Mouse (Mus musculus): ENCODE data around the gene Arpc5l. TPM values are rescaled to one million over a fixed set of nuclear protein-coding genes. Genes with fewer than 3 reads are reported as not detected.

The Arpc5l gene
- polyA plus RNA-seq, 2 experiments, result 29.8 to 54.1 TPM

DNA sequence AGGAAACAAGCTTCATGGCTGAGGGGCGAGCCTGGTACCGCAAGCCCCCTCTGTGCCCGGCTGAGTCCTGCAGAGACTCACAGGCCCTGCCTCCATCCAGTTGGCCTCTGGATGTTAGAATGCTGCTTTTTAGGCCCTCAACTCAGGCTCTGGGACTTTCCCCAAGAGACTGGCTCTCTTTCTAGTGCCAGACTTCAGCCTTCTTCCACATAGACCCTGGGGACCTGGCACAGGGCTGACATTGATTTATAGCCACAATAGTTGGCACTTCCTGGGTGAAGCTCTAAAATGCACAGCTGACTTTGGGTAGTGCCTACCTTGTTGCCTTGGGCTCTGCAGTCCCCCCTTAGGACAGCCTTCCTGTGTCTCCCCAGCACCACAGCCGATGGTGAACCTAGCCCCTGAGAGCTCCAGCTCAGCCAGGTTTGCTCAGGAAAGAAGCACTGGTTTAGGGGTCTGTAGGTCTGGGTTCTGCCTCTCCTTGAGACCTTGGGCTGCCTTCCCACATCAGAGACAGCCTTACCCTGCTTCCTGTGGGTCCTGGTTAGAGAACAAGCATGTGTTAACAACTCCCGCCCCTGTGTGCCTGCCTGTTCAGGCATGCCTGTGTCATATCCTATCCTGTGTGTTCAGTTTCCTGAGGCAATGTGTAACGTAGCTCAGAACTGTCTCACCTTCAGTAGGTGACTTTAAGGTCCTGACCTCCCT is 17.2 kb upstream of the Arpc5l start:
- DNase-seq (ENCODE audit: low read depth in 3 of 3, low spot score in 3 of 3), result no peak
- ATAC-seq (ENCODE audit: insufficient read depth), result no peak
- H3K27me3 ChIP-seq (ENCODE audit: control insufficient read depth, insufficient read depth, low read length), result no peaks in the 10 kb centered on the region
- H3K27ac ChIP-seq, result no peak overlapping the region
- no peaks in the 10 kb centered on the region for H3K36me3 ChIP-seq (replicated peaks; ENCODE audit: control insufficient read depth, insufficient read depth, low read depth)
- no peak overlapping the region for H3K4me3 ChIP-seq (ENCODE audit: insufficient read depth in 1 of 2, low read depth in 2 of 2, low read length in 2 of 2)
- H3K4me1 ChIP-seq (replicated peaks; ENCODE audit: control insufficient read depth in 2 of 2, insufficient read depth in 2 of 2, low read length in 1 of 2), result peaks cover 13 to 22% of the 10 kb centered on the region in 2 experiments
- no peak overlapping the region; the same call in 1 of the 2 replicates for H3K9ac ChIP-seq (replicated peaks)
- 80% methylated on average over 6 of the region's 6 CpGs for WGBS (ENCODE audit: insufficient replicate concordance)
- TF ChIP-seq CTCF (IDR thresholded peaks at IDR 0.05; ENCODE audit: low read depth) (no peak), EP300 (IDR thresholded peaks at IDR 0.05; ENCODE audit: low read depth) (no peak)
- peaks cover 4% of the 10 kb centered on the region for H3K9me3 ChIP-seq (ENCODE audit: control insufficient read depth, low read length)
- no peak overlapping the region for H3K4me2 ChIP-seq (ENCODE audit: low read depth)

DNA sequence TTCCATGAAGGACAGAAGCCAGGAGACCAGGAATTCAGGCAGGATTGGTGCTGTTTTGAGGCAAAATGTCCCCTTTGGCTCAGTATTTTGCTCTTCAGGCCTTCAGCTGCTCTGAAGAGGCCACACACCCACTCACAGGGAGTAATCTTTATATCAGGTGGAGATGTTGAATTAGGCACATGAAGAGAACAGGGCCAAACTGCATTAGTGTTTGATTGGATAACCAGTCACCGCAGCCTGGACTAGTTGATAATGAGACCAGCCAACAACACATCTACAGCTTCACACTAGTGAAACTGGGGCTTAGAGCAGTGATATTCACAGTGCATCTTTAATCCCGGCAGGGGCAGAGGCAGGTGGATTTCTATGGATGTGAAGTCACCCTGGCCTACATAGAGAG is 16.2 kb upstream of the Arpc5l start:
- ATAC-seq (ENCODE audit: insufficient read depth) (peak; percentile 89), DNase-seq (ENCODE audit: low read depth in 3 of 3, low spot score in 3 of 3) (peak in 2 of 3 experiments; percentile 56 to 58)
- H3K4me1 ChIP-seq (replicated peaks; ENCODE audit: control insufficient read depth in 2 of 2, insufficient read depth in 2 of 2, low read length in 1 of 2), result peaks cover 13 to 22% of the 10 kb centered on the region in 2 experiments
- TF ChIP-seq CTCF (IDR thresholded peaks at IDR 0.05; ENCODE audit: low read depth) (no peak), EP300 (IDR thresholded peaks at IDR 0.05; ENCODE audit: low read depth) (peak; percentile 81)
- H3K27me3 ChIP-seq (ENCODE audit: control insufficient read depth, insufficient read depth, low read length), result no peaks in the 10 kb centered on the region
- no peaks in the 10 kb centered on the region for H3K36me3 ChIP-seq (replicated peaks; ENCODE audit: control insufficient read depth, insufficient read depth, low read depth)
- H3K4me3 ChIP-seq (ENCODE audit: insufficient read depth in 1 of 2, low read depth in 2 of 2, low read length in 2 of 2), result no peak overlapping the region
- WGBS (ENCODE audit: insufficient replicate concordance), result 38% methylated on average over 2 of the region's 2 CpGs
- peak overlapping the region; percentile 58 for H3K27ac ChIP-seq
- 0 out of 2 replicates have a peak overlapping the region, but pooled peaks have one; percentile 24 for H3K9ac ChIP-seq (replicated peaks)
- H3K4me2 ChIP-seq (ENCODE audit: low read depth), result peak overlapping the region; percentile 31
- H3K9me3 ChIP-seq (ENCODE audit: control insufficient read depth, low read length), result no peaks in the 10 kb centered on the region

DNA sequence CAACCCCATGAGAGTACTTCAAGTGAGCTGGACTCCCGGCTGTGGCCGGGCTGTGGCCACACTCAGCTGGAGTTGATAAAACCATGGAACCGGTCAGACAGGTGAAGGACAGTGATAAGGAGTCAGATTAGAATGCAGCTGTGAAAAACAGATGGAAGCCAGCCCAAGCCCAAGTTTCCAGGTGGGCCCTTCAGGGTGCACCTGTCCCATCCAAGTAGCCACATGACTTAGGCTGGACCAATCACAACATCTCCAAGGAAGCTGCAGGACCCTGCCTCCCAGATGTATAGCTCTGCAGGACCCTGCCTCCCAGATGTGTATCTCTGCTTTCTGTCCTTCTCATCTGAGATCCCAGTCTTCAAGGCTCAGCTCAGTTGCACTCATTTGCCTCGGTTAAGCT is 13.1 kb upstream of the Arpc5l start:
- ATAC-seq (ENCODE audit: insufficient read depth) (no peak), DNase-seq (ENCODE audit: low read depth in 3 of 3, low spot score in 3 of 3) (no peak)
- Histone ChIP-seq H3K27me3 (ENCODE audit: control insufficient read depth, insufficient read depth, low read length) (no peaks in the 10 kb centered on the region), H3K9ac (replicated peaks) (no peak overlapping the region), H3K36me3 (replicated peaks; ENCODE audit: control insufficient read depth, insufficient read depth, low read depth) (no peaks in the 10 kb centered on the region), H3K4me1 (replicated peaks; ENCODE audit: control insufficient read depth in 2 of 2, insufficient read depth in 2 of 2, low read length in 1 of 2) (peaks cover 13 to 22% of the 10 kb centered on the region in 2 experiments), H3K4me3 (ENCODE audit: insufficient read depth in 1 of 2, low read depth in 2 of 2, low read length in 2 of 2) (no peak overlapping the region), H3K27ac (no peak overlapping the region), H3K9me3 (ENCODE audit: control insufficient read depth, low read length) (no peaks in the 10 kb centered on the region), H3K4me2 (ENCODE audit: low read depth) (no peak overlapping the region)
- no peak for TF ChIP-seq CTCF (IDR thresholded peaks at IDR 0.05; ENCODE audit: low read depth)
- whole genome bisulfite sequencing (ENCODE audit: insufficient replicate concordance), result 34% methylated on average over 4 of the region's 4 CpGs

DNA sequence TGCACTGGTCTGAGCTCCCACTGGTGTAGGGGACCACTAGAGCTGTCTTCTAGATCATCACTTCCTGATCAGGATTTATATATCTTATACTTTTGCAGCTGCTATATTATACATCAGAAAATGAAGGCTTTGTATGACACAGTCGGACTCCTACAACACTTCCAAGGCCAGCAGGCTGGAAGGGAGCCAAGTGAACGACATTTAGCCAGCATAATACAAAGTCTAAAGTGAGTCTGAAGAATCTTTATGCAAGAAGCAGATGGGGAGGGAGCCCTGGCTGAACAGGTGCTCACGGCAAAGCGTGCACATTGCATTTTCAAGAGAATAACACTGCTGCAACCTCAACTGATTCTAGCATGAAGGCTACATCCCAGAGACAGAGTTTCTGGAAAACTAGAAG is 12.7 kb upstream of the Arpc5l start:
- no peaks in the 10 kb centered on the region for H3K27me3 ChIP-seq (ENCODE audit: control insufficient read depth, insufficient read depth, low read length)
- no peak overlapping the region for H3K27ac ChIP-seq
- no peaks in the 10 kb centered on the region for H3K9me3 ChIP-seq (ENCODE audit: control insufficient read depth, low read length)
- no peak overlapping the region for H3K4me3 ChIP-seq (ENCODE audit: insufficient read depth in 1 of 2, low read depth in 2 of 2, low read length in 2 of 2)
- ATAC-seq (ENCODE audit: insufficient read depth), result no peak
- peaks cover 11 to 25% of the 10 kb centered on the region in 2 experiments for H3K4me1 ChIP-seq (replicated peaks; ENCODE audit: control insufficient read depth in 2 of 2, insufficient read depth in 2 of 2, low read length in 1 of 2)
- H3K4me2 ChIP-seq (ENCODE audit: low read depth), result no peak overlapping the region
- TF ChIP-seq EP300 (IDR thresholded peaks at IDR 0.05; ENCODE audit: low read depth) (no peak), CTCF (IDR thresholded peaks at IDR 0.05; ENCODE audit: low read depth) (no peak)
- WGBS (ENCODE audit: insufficient replicate concordance), result 64% methylated on average over 4 of the region's 4 CpGs
- no peak overlapping the region for H3K9ac ChIP-seq (replicated peaks)
- no peaks in the 10 kb centered on the region for H3K36me3 ChIP-seq (replicated peaks; ENCODE audit: control insufficient read depth, insufficient read depth, low read depth)
- DNase-seq (ENCODE audit: low read depth in 3 of 3, low spot score in 3 of 3), result no peak

DNA sequence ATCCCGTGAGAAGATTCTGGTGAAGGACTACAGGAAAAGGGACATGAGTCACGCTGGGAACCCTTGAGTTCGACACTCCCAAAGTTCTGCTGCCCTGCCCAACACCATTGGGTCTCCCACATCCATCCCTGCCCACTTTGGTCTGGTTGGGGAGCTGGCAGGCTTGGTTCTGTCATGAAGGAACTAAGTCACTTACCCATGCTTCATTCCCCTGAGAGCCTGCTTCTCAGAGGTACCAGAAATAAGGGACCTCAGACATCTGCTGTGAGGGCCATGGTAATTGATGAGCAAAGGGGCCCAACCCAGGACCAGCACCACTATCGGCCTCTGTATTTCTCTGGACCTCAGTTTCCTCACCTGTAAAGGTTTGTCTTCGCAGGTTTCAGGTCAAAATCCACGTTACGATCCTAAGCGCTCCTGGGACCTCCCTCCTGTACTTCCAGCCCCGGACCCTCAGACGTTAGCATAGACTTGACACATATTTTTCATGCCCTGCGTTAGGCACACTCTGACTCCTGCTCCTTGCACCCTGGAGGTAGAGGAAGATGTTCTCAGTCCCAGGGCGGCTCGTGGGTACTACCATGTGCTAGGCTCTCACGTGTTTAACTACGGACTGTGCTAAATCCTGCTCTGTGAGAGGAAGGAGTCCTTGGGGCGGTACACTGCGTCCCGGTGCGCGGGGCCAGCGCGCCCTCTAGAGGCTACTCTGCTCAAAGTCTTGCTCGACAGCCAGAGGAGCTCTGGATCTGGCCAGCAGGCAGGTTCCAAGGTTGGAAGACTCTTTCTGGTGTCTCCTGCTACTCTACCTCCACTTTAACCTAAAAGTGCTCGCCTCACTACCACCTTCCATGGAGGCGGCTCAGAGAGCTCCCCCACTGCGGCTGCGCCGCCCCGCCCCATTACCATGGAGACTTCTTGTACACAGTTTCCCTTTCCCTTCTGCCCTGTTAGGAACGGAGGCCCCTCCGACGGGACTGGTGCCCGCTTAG is 7.5 kb upstream of the Arpc5l start, which contains the start of gene Wdr38:
Gene Wdr38 (plus strand): TSS at position 91 of the 989 bp plus-strand sequence.
- peak within 1 kb of the TSS; percentile 78 for H3K4me2 ChIP-seq (ENCODE audit: low read depth)
- peak within 1 kb of the TSS; percentile 37 for H3K27ac ChIP-seq
- H3K27me3 ChIP-seq (ENCODE audit: control insufficient read depth, insufficient read depth, low read length), result no peaks in the 10 kb centered on the region
- TF ChIP-seq EP300 (IDR thresholded peaks at IDR 0.05; ENCODE audit: low read depth) (no peak), CTCF (IDR thresholded peaks at IDR 0.05; ENCODE audit: low read depth) (peak; percentile 99)
- peak within 1 kb of the TSS; percentile 69 for H3K9ac ChIP-seq (replicated peaks)
- peaks cover 25% of the 10 kb centered on the region for H3K36me3 ChIP-seq (replicated peaks; ENCODE audit: control insufficient read depth, insufficient read depth, low read depth)
- peaks cover 4 to 14% of the 10 kb centered on the region in 2 experiments for H3K4me1 ChIP-seq (replicated peaks; ENCODE audit: control insufficient read depth in 2 of 2, insufficient read depth in 2 of 2, low read length in 1 of 2)
- DNase-seq (ENCODE audit: low read depth in 3 of 3, low spot score in 3 of 3) (peak; percentile 62 to 75 (median 65)), ATAC-seq (ENCODE audit: insufficient read depth) (peak; percentile 85)
- 10% methylated on average over 33 of the region's 33 CpGs for WGBS (ENCODE audit: insufficient replicate concordance)
- peak within 1 kb of the TSS; percentile 57 to 63 for H3K4me3 ChIP-seq (ENCODE audit: insufficient read depth in 1 of 2, low read depth in 2 of 2, low read length in 2 of 2)
- no peaks in the 10 kb centered on the region for H3K9me3 ChIP-seq (ENCODE audit: control insufficient read depth, low read length)
